Mouse (Mus musculus): ENCODE data around the gene Pacsin1. TPM values are rescaled to one million over a fixed set of nuclear protein-coding genes. Genes with fewer than 3 reads are reported as not detected.
"Not testable (repeated sequence)": the region's sequence is repeated elsewhere in the genome, so short reads cannot be mapped to it uniquely, and the experiment has no call there.

Pacsin1 gene
- polyA plus RNA-seq, 1 experiment from 2014 or later = 2.7 TPM

DNA sequence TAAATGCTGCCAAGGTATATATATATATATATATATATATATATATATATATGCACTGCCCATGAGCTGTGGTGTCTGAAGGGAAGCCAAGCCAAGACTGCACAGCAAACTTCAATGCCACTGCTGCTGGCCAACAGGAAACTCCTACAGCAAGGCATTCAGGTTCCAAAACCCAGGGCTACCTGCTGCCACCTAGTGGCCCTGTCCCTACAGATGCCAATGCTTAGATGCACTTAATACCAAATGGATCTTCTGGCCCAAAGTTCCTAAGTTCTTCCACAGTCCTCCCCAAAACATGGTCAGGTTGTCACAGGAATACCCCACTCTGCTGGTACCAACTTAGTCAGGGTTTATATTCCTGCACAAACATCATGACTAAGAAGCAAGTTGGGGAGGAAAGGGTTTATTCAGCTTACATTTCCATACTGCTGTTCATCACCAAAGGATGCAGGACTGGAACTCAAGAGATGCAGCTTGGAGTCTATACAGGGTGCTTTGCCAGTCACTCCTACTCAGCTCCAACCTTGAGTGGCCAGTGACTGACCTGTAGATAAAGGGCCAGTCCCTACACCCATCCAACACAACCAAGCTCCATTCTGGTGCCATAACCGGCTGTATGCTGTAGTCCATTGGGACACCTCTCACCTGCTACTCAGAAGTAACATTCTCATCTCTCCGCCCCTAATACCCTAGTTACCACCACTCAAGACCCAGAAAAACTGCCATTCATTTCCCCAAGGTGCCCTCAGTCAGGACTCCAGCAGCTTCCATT, 25.9 kb upstream of the Pacsin1 start:
- Histone ChIP-seq H3K4me1 (ENCODE audit: control insufficient read depth, insufficient read depth, low read length) (peaks cover 18% of the 10 kb centered on the region), H3K27ac (ENCODE audit: low read length) (no peak overlapping the region), H3K4me2 (ENCODE audit: low read depth, low read length) (no peak overlapping the region), H3K36me3 (ENCODE audit: control insufficient read depth, insufficient read depth, low read length) (peaks cover 18% of the 10 kb centered on the region), H3K9ac (ENCODE audit: low read depth, low read length) (no peak overlapping the region), H3K27me3 (replicated peaks; ENCODE audit: control insufficient read depth, insufficient read depth, low read length) (no peaks in the 10 kb centered on the region), H3K4me3 (ENCODE audit: low read length) (no peak overlapping the region), H3K9me3 (ENCODE audit: control insufficient read depth, low read length) (no peaks in the 10 kb centered on the region)
- WGBS = 62% methylated on average over 2 of the region's 2 CpGs
- ATAC-seq = peak; percentile 15; the same call in 1 of the 2 replicates

DNA sequence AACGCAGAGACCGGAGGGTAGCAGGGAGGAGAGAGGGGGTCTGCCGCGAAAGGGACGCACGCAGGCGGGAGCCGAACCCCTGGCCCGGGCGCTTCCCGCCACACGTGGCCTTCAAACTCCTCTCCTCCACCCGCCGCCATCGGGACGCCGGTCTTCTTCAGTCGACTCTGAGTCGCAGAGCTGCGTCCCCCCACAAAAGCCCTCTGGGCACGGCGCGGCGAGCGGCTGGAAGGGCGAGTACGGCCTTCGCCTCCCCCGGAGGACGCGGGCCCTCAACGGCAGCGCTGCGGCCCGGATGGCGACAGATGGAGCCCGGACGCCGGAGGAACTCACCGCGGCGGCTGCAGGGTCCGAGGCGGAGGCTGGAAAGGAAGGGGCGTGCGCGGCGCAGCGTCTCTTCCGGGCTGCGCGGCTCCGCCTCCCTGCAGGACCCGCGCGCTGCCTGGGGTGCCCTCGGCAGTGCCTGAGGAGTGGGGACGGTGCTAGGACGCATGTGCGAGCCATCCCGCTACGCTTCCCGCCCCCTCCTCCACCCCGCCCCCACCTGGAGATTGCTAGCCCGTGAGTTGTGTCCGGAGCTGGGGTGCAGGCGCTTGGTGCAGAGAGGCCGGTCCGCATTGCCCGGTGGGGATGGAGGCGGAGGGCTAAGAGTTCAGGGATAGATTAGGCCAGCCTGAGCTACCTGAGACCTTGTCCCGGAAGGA, 20.3 kb upstream of the Pacsin1 start, which contains the start of gene RPS10-NUDT3:
Gene RPS10-NUDT3 (minus strand): TSS at position 352 of the 704 bp plus-strand sequence.
- peaks cover 18% of the 10 kb centered on the region for H3K36me3 ChIP-seq (ENCODE audit: control insufficient read depth, insufficient read depth, low read length)
- peak within 1 kb of the TSS; percentile 61 for H3K4me3 ChIP-seq (ENCODE audit: low read length)
- peaks cover 26% of the 10 kb centered on the region for H3K4me1 ChIP-seq (ENCODE audit: control insufficient read depth, insufficient read depth, low read length)
- H3K9me3 ChIP-seq (ENCODE audit: control insufficient read depth, low read length) = no peaks in the 10 kb centered on the region
- H3K27ac ChIP-seq (ENCODE audit: low read length) = peak within 1 kb of the TSS; percentile 90
- peak within 1 kb of the TSS; percentile 76 for H3K4me2 ChIP-seq (ENCODE audit: low read depth, low read length)
- WGBS = under 1% methylated on average over 72 of the region's 72 CpGs
- peak within 1 kb of the TSS; percentile 77 for H3K9ac ChIP-seq (ENCODE audit: low read depth, low read length)
- peak; percentile 97 for ATAC-seq
- no peaks in the 10 kb centered on the region for H3K27me3 ChIP-seq (replicated peaks; ENCODE audit: control insufficient read depth, insufficient read depth, low read length)

DNA sequence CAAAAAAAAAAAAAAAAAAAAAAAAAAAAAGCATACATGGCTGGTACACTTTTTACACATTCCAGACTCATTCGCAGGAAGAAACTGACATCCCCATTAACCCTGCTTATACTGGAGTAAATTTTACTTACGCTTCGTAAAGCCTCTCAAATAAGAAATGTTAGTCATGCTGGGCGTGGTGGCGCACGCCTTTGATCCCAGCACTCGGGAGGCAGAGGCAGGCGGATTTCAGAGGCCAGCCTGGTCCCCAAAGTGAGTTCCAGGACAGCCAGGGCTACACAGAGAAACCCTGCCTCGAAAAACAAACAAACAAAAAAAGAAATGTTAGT, 19.8 kb upstream of the Pacsin1 start:
- WGBS = 29% methylated on average over 9 of the region's 9 CpGs
- Histone ChIP-seq H3K4me2 (ENCODE audit: low read depth, low read length) (peak overlapping the region; percentile 76), H3K4me1 (ENCODE audit: control insufficient read depth, insufficient read depth, low read length) (peaks cover 26% of the 10 kb centered on the region), H3K36me3 (ENCODE audit: control insufficient read depth, insufficient read depth, low read length) (peaks cover 16% of the 10 kb centered on the region), H3K9ac (ENCODE audit: low read depth, low read length) (peak overlapping the region; percentile 68), H3K4me3 (ENCODE audit: low read length) (peak overlapping the region; percentile 61), H3K27ac (ENCODE audit: low read length) (peak overlapping the region; percentile 72)
- not testable (repeated sequence) for H3K9me3 ChIP-seq (ENCODE audit: control insufficient read depth, low read length); H3K27me3 ChIP-seq (replicated peaks; ENCODE audit: control insufficient read depth, insufficient read depth, low read length); ATAC-seq

DNA sequence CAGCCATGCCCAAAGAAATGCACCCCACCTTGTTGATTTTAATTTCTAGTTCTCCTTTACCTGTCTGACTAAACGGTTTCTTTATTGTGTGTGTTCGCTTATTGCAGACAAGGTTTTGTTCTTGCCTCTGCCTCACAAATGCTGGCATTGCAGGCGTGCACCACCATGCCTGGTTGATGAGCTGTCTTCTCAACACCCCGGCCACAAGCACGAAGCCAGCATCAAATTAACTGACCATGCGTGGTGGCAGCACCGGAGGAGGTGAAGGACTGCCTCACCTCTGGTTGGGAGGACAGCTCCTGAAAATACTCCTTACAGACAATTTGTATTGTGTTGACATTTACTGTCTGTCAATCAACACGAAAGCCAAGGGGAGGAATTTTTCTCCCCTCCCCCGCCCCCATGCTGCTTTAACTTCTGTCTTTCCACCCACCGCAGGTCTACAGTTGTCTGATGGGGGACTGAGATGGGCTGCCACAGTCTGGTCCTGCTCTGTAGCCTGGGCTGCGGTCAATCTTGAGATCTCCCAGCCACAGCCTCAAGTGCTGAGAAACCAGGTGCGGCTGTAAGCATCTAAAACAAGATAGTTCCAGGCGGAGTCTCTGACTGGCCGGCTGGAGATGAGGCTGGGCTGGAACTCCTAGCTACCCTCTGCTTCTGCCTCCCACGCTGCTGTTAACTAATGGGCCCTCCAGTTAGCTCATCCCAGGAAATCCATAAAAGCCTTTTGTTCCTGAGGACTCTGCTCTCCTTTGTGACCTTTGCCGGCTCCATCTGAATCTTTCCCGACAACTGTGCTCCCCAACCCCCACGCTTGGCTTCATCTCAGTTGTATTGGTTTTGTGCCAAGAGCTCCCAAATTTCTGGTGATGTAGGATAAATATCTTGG, 18.9 kb upstream of the Pacsin1 start, which contains the start of gene Rps10:
Gene Rps10 (minus strand): TSS at position 538 of the 889 bp plus-strand sequence.
- Histone ChIP-seq H3K27me3 (replicated peaks; ENCODE audit: control insufficient read depth, insufficient read depth, low read length) (no peaks in the 10 kb centered on the region), H3K9me3 (ENCODE audit: control insufficient read depth, low read length) (no peaks in the 10 kb centered on the region), H3K4me2 (ENCODE audit: low read depth, low read length) (peak within 1 kb of the TSS; percentile 76), H3K9ac (ENCODE audit: low read depth, low read length) (peak within 1 kb of the TSS; percentile 68; the same call in 1 of the 2 replicates), H3K36me3 (ENCODE audit: control insufficient read depth, insufficient read depth, low read length) (peaks cover 9% of the 10 kb centered on the region; the same call in 1 of the 2 replicates), H3K27ac (ENCODE audit: low read length) (peak within 1 kb of the TSS; percentile 72), H3K4me1 (ENCODE audit: control insufficient read depth, insufficient read depth, low read length) (peaks cover 26% of the 10 kb centered on the region), H3K4me3 (ENCODE audit: low read length) (peak within 1 kb of the TSS; percentile 61)
- ATAC-seq = no peak
- WGBS = 40% methylated on average over 18 of the region's 18 CpGs

DNA sequence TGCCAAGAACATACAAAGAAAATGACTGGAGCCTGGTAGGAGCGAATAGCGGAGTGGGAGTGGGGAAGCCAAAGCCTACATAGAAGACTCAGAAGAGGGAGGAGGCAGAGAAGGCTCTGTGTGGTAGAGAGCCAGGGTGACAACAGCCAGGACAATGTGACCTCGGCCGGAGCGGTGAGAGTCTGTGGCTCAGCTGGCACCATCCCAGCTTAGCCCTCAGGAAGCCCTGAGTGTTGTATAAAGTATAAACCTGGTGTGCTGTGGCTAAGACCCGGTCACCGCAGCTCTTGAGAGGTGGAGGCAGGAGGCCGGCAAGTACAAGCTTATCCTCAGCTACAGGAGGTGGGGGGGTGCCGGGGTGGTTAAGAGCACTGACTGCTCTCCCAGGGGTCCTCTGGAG, 18.0 kb upstream of the Pacsin1 start:
- peaks cover 27% of the 10 kb centered on the region for H3K4me1 ChIP-seq (ENCODE audit: control insufficient read depth, insufficient read depth, low read length)
- H3K9me3 ChIP-seq (ENCODE audit: control insufficient read depth, low read length) = no peaks in the 10 kb centered on the region
- 0 out of 2 replicates have a peak, but pooled peaks cover 6% of the 10 kb centered on the region for H3K36me3 ChIP-seq (ENCODE audit: control insufficient read depth, insufficient read depth, low read length)
- no peak overlapping the region for H3K4me3 ChIP-seq (ENCODE audit: low read length)
- H3K27me3 ChIP-seq (replicated peaks; ENCODE audit: control insufficient read depth, insufficient read depth, low read length) = no peaks in the 10 kb centered on the region
- peak overlapping the region; percentile 33; the same call in 1 of the 2 replicates for H3K27ac ChIP-seq (ENCODE audit: low read length)
- WGBS = 59% methylated on average over 9 of the region's 9 CpGs
- no peak for ATAC-seq
- no peak overlapping the region for H3K4me2 ChIP-seq (ENCODE audit: low read depth, low read length)
- no peak overlapping the region for H3K9ac ChIP-seq (ENCODE audit: low read depth, low read length)

DNA sequence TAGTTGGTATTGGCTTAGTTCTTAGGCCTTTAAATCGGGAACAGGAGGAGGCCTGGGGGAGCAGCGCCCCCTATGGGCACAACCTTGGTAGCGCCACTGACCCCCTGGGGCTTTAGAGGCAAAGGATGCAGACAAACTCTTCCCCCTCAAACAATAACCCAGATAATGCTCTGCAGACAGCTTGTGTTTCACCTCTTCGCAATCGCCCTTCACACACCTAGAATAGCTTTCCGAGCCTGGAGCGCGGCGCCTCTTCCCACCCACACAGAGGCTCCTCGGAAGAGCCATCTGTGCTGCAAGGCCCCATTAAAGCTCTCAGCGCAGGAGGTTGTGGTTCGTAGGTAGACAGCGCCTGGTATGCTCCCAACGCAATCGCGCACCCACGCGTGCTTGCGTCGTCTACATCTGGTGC, 16.4 kb upstream of the Pacsin1 start:
- 80% methylated on average over 20 of the region's 20 CpGs for WGBS
- ATAC-seq = no peak
- H3K27me3 ChIP-seq (replicated peaks; ENCODE audit: control insufficient read depth, insufficient read depth, low read length) = no peaks in the 10 kb centered on the region
- no peaks in the 10 kb centered on the region for H3K36me3 ChIP-seq (ENCODE audit: control insufficient read depth, insufficient read depth, low read length)
- H3K9me3 ChIP-seq (ENCODE audit: control insufficient read depth, low read length) = no peaks in the 10 kb centered on the region
- H3K4me2 ChIP-seq (ENCODE audit: low read depth, low read length) = no peak overlapping the region
- no peak overlapping the region for H3K4me3 ChIP-seq (ENCODE audit: low read length)
- peaks cover 23% of the 10 kb centered on the region for H3K4me1 ChIP-seq (ENCODE audit: control insufficient read depth, insufficient read depth, low read length)
- H3K9ac ChIP-seq (ENCODE audit: low read depth, low read length) = no peak overlapping the region
- no peak overlapping the region for H3K27ac ChIP-seq (ENCODE audit: low read length)

DNA sequence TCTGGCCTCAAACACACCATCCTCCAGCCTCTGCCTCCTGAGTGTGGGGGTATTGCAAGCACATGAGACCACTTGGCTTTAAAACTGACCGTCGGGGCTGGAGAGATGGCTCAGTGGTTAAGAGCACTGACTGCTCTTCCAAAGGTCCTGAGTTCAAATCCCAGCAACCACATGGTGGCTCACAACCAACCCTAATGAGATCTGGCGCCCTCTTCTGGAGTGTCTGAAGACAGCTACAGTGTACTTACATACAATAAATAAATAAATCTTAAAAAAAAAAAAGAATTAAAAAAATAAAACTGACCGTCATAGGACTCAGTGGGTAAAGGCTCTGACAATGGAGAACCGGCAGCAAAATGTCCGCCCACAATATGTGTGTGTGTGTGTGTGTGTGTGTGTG, 15.5 kb upstream of the Pacsin1 start:
- H3K9ac ChIP-seq (ENCODE audit: low read depth, low read length); H3K27me3 ChIP-seq (replicated peaks; ENCODE audit: control insufficient read depth, insufficient read depth, low read length); H3K9me3 ChIP-seq (ENCODE audit: control insufficient read depth, low read length); H3K4me3 ChIP-seq (ENCODE audit: low read length); H3K27ac ChIP-seq (ENCODE audit: low read length); H3K4me2 ChIP-seq (ENCODE audit: low read depth, low read length); H3K36me3 ChIP-seq (ENCODE audit: control insufficient read depth, insufficient read depth, low read length); ATAC-seq: not testable (repeated sequence)
- peaks cover 23% of the 10 kb centered on the region for H3K4me1 ChIP-seq (ENCODE audit: control insufficient read depth, insufficient read depth, low read length)
- 91% methylated on average over 6 of the region's 6 CpGs for WGBS

DNA sequence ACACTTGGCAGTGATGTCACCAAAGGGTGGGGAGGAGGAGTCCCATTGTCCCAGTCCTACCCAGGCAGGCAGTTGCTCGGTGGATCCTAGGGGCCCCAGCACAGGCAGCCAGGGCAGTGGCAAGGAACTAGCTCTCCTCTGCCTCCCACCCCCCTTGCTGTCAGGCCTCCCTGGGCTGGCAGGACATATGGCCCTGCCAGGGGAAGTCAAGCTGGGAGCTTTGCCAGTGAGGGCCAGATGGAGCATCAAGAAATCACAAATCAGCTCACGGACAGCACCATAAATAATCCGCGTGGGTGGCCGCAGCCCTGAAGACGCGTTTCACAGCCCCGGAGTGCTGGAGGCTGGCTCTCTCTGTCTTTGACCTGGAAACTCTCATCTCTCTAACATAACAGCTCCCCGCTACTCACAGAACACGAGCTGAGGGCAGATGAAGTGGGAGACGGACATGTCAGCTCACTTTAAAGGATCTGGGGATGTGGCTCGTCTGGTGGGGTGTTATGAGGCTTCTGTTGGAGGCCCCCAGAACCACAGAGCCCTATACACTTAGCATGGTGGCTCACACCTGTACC, 12.7 kb upstream of the Pacsin1 start:
- H3K4me1 ChIP-seq (ENCODE audit: control insufficient read depth, insufficient read depth, low read length) = peaks cover 11% of the 10 kb centered on the region
- ATAC-seq = peak; percentile 52
- no peak overlapping the region for H3K9ac ChIP-seq (ENCODE audit: low read depth, low read length)
- no peaks in the 10 kb centered on the region for H3K9me3 ChIP-seq (ENCODE audit: control insufficient read depth, low read length)
- H3K27me3 ChIP-seq (replicated peaks; ENCODE audit: control insufficient read depth, insufficient read depth, low read length) = no peaks in the 10 kb centered on the region
- no peak overlapping the region for H3K4me2 ChIP-seq (ENCODE audit: low read depth, low read length)
- 31% methylated on average over 12 of the region's 12 CpGs for WGBS
- H3K36me3 ChIP-seq (ENCODE audit: control insufficient read depth, insufficient read depth, low read length) = no peaks in the 10 kb centered on the region
- no peak overlapping the region for H3K4me3 ChIP-seq (ENCODE audit: low read length)
- H3K27ac ChIP-seq (ENCODE audit: low read length) = peak overlapping the region; percentile 42; the same call in 1 of the 2 replicates
